Mouse (Mus musculus) ES-Bruce4 (cell line): ENCODE measurements at regions not wholly inside any gene's neighbourhood (a gene's known extent, or its start where the extent isn't known, plus 50 kb on each side); places are given as distances from the start of the nearest gene placed in this dataset.

Source experiments
- H3K27ac ChIP-seq: 2 replicates; pipeline ENCODE4 v1.5.1; 2012; ENCODE audit warnings: low read length, inconsistent platforms; ENCODE audit not compliant: insufficient read depth
- H3K27me3 ChIP-seq: 2 replicates; pipeline ENCODE4 v1.6.1; 2012; ENCODE audit warnings: mild to moderate bottlenecking, low read length, inconsistent platforms; ENCODE audit not compliant: control insufficient read depth, poor library complexity, insufficient read depth, severe bottlenecking
- H3K36me3 ChIP-seq: 2 replicates; pipeline ENCODE4 v1.6.1; 2012; ENCODE audit warnings: inconsistent platforms, mild to moderate bottlenecking, low read length, moderate library complexity; ENCODE audit not compliant: control insufficient read depth, poor library complexity, insufficient read depth, severe bottlenecking
- H3K4me1 ChIP-seq: one replicate; pipeline ENCODE4 v1.8.1; 2011; ENCODE audit warnings: low read length; ENCODE audit not compliant: control insufficient read depth, insufficient read depth
- H3K4me3 ChIP-seq: 2 replicates; pipeline ENCODE4 v1.5.1; 2011; ENCODE audit warnings: low read depth, mild to moderate bottlenecking, low read length
- H3K9ac ChIP-seq: 2 replicates; pipeline ENCODE4 v1.6.1; 2012; ENCODE audit warnings: low read depth, mild to moderate bottlenecking, inconsistent platforms; ENCODE audit not compliant: poor library complexity, severe bottlenecking
- H3K9me3 ChIP-seq: replicated peaks from 2 replicates; pipeline ENCODE4 v1.6.1; 2012; ENCODE audit warnings: mild to moderate bottlenecking, low read length, inconsistent platforms; ENCODE audit not compliant: control insufficient read depth, poor library complexity, insufficient read depth, severe bottlenecking
- CTCF ChIP-seq: IDR thresholded peaks from one replicate; pipeline ENCODE4 v1.8.1; 2011; ENCODE audit warnings: low read depth, low read length
- EP300 ChIP-seq: IDR thresholded peaks from 2 replicates; pipeline ENCODE4 v1.6.1; 2011; ENCODE audit warnings: low read depth, low read length; ENCODE audit not compliant: insufficient read depth
- POLR2A ChIP-seq: IDR thresholded peaks from one replicate; pipeline ENCODE4 v1.8.1; 2011; ENCODE audit warnings: low read length; ENCODE audit not compliant: insufficient read depth

DNA sequence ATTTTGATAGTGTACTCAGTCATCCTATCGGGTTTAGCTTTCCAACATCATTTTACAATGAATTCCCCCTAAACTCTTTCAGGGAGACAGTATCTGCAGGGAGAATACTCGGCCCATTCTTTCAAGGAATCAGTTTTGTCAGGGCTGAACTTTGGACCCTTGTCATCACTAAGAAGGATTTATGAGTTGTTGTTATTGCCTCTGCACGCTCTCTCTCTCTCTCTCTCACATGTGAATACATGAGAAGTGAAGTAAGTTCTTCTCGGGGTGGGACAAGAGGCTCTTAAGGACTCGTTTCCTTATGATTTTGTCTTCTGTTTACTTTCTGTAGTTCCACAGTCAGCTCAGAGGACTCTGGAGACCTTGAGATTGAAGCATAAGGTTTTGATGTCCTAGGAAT lies 346.1 kb upstream of the Thbs1 start:
- no peaks in the 10 kb centered on the region for H3K27me3 ChIP-seq
- no peak overlapping the region for H3K4me3 ChIP-seq
- no peak overlapping the region for H3K9ac ChIP-seq
- H3K9me3 ChIP-seq: no peaks in the 10 kb centered on the region
- H3K27ac ChIP-seq: no peak overlapping the region
- no peaks in the 10 kb centered on the region for H3K4me1 ChIP-seq
- TF ChIP-seq POLR2A (no peak), CTCF (no peak), EP300 (no peak)
- no peaks in the 10 kb centered on the region for H3K36me3 ChIP-seq

DNA sequence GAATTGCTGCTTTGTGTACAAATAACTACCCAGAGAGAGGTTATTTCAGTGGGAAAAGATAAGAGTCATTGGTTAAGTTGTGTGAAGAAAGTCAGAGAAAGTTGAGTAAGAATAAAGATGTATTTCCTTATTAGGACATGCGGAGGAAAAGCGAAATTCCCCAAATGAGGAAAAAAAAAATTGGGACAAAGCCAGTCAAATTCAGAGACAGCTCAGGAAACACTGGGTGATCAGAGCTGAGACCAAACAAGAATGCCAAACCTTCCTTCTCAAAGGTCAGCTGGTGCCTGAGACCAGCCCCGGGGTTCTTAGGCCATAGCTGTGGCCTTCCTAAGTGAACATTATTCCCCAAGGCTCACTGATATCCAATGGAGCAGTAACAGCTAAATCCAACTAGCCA lies 345.2 kb upstream of the Thbs1 start:
- no peak for TF ChIP-seq POLR2A
- TF ChIP-seq EP300: no peak
- TF ChIP-seq CTCF: no peak
- H3K9ac ChIP-seq: no peak overlapping the region
- no peak overlapping the region for H3K27ac ChIP-seq
- no peaks in the 10 kb centered on the region for H3K9me3 ChIP-seq
- H3K4me3 ChIP-seq: no peak overlapping the region
- H3K36me3 ChIP-seq: no peaks in the 10 kb centered on the region
- H3K4me1 ChIP-seq: no peaks in the 10 kb centered on the region
- no peaks in the 10 kb centered on the region for H3K27me3 ChIP-seq

- TF ChIP-seq EP300 (no peak), POLR2A (no peak), CTCF (no peak)
- Histone ChIP-seq H3K27ac (no peak overlapping the region), H3K4me1 (no peaks in the 10 kb centered on the region), H3K4me3 (no peak overlapping the region), H3K9me3 (no peaks in the 10 kb centered on the region), H3K36me3 (no peaks in the 10 kb centered on the region), H3K9ac (no peak overlapping the region), H3K27me3 (no peaks in the 10 kb centered on the region)
Observed at GRCm38 (mm10) chr2:117769402-117770114, 342.1 kb upstream of the Thbs1 start.

GRCm38 (mm10) chr2:117770115-117770485 lies 341.6 kb upstream of the Thbs1 start:
- TF ChIP-seq POLR2A (no peak), CTCF (no peak), EP300 (no peak)
- Histone ChIP-seq H3K9me3 (no peaks in the 10 kb centered on the region), H3K36me3 (no peaks in the 10 kb centered on the region), H3K27ac (no peak overlapping the region), H3K4me3 (no peak overlapping the region), H3K4me1 (no peaks in the 10 kb centered on the region), H3K27me3 (no peaks in the 10 kb centered on the region), H3K9ac (no peak overlapping the region)

DNA sequence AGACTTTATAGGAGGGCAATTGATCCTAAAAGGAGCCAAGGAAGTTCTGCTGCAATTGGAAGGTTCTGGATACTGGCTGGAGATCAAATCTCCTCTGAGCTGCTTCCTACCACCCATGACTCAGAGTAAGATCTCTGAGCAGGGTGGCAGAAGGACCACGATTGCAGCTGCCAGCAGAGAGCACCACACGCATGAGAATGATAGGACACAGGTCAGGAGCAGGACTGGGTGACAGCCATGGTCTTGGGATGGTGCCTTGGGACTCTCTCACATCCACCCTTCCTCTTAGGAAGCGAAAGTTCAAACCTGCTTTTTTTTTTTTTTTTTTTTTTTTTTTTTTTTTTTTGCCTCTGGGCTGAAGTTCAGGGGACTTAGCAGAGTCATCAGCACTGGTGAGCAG lies 331.4 kb upstream of the Thbs1 start:
- no peaks in the 10 kb centered on the region for H3K36me3 ChIP-seq
- H3K27me3 ChIP-seq: no peaks in the 10 kb centered on the region
- H3K4me3 ChIP-seq: no peak overlapping the region
- no peak overlapping the region for H3K27ac ChIP-seq
- TF ChIP-seq CTCF (no peak), EP300 (no peak), POLR2A (no peak)
- H3K4me1 ChIP-seq: no peaks in the 10 kb centered on the region
- no peaks in the 10 kb centered on the region for H3K9me3 ChIP-seq
- H3K9ac ChIP-seq: no peak overlapping the region

DNA sequence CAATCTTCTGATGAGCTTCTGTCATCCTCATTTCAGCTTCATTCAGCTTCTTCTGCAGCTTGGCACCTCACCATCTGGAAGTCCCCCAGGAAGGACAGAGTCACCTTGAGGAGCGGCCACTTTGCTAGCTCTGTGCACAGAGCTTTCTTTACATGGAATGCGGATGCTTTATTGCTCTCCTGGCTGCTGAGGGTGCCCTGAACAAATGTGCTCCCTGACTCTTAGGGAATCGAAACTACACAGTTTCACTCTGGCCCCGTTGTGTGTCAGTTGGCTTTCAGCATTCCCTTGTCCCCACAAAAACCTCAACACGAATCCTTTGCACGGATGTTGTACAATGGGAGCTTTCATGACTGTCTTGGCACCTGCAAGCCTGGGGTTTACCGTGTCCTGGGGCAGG lies 330.9 kb upstream of the Thbs1 start:
- H3K27ac ChIP-seq: no peak overlapping the region

More for the DNA sequence above, 330.9 kb upstream of the Thbs1 start:
- H3K36me3 ChIP-seq: no peaks in the 10 kb centered on the region
- no peak overlapping the region for H3K9ac ChIP-seq
- H3K27me3 ChIP-seq: no peaks in the 10 kb centered on the region
- no peaks in the 10 kb centered on the region for H3K9me3 ChIP-seq
- H3K4me1 ChIP-seq: no peaks in the 10 kb centered on the region
- TF ChIP-seq CTCF (no peak), POLR2A (no peak), EP300 (no peak)
- no peak overlapping the region for H3K4me3 ChIP-seq
